Mouse (Mus musculus): ENCODE measurements around the gene Ifna1.
A peak's percentile ranks its signal among the peaks of the same experiment; 100 is the strongest.
"Not testable (repeated sequence)": the region's sequence is repeated elsewhere in the genome, so short reads cannot be mapped to it uniquely, and the experiment has no call there.

Ifna1 gene

GRCm38 (mm10) chr4:88849698-88850097 lies at the start of gene Ifna1:
Gene Ifna1, plus strand, starts transcription at chr4:88850087.
- no peak for DNase-seq (ENCODE audit: low read depth, low spot score)

- DNase-seq (ENCODE audit: low read depth, low spot score), result not testable (repeated sequence)
Measured at GRCm38 (mm10) chr4:88802954-88803353, 46.9 kb upstream of the Ifna1 start, which contains the start of gene Gm13287. Gene Gm13287, plus strand, starts transcription at chr4:88803254.

DNA sequence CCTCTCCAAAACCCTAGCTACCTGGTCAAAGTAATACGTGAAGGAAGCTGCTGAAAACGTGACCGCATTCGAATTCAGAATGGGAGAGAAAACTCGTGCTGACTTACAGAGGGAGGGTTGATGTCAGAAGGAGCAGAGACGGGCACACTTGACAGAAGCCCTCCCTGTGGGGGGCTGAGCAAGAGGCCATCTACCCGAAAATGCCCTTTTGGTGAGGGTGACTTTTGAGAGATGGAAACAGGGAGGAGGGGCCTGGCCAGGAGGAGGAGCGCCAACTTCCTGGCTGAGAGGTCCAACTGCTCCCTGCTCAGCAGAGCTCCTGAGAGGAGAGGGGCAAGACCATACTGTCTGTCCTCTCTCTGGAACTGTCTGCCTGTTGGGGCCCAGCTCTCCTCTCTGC lies 44.7 kb upstream of the Ifna1 start, which contains the start of gene Gm13288:
TSS of gene Gm13288 (plus strand) at position 301 of the 400 bp plus-strand sequence.
- DNase-seq (ENCODE audit: low read depth, low spot score), result not testable (repeated sequence)

DNA sequence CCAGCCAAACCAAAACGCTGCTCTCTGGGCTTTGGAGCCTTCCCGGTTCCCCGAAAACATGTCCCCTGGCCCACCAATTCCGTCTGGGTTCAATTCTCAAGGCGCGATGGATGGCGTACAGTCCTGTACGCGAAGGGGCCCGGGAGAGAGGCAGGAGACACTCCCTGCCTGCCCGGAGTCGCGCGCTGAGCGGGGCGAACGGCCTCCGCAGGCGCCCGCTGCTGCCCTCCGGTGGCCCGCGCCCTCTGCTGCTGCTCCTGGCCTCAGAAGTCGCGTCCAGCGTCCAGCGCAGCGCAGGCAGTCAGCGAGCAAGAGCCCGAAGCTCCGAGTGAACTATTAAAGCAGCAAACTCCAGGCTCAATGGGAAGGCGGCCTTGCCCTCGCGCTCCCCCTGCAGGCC lies 44.1 kb upstream of the Ifna1 start:
- not testable (repeated sequence) for DNase-seq (ENCODE audit: low read depth, low spot score)

DNA sequence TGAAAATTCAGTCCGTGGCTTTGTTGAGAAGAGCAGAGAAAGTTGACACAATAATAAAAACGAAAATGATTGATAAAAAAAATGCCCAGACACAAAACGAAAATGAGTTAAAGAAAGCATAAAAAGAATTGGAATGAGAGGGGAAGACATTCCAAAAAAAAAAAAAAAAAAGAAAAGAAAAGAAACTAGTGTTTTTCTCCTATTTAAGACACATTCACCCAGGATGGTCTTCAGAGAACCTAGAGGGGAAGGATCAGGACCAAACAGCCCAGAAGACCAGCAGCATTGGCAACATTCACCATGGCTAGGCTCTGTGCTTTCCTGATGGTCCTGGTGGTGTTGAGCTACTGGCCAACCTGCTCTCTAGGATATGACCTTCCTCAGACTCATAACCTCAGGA lies 34.0 kb upstream of the Ifna1 start, which contains the start of gene Ifna7:
TSS of gene Ifna7 (plus strand) at position 301 of the 400 bp plus-strand sequence.
- DNase-seq (ENCODE audit: low read depth, low spot score), result no peak

GRCm38 (mm10) chr4:88819659-88820058 lies 30.2 kb upstream of the Ifna1 start, which contains the start of gene Ifna11:
Gene Ifna11, plus strand, starts transcription at chr4:88819959.
- no peak for DNase-seq (ENCODE audit: low read depth, low spot score)

DNA sequence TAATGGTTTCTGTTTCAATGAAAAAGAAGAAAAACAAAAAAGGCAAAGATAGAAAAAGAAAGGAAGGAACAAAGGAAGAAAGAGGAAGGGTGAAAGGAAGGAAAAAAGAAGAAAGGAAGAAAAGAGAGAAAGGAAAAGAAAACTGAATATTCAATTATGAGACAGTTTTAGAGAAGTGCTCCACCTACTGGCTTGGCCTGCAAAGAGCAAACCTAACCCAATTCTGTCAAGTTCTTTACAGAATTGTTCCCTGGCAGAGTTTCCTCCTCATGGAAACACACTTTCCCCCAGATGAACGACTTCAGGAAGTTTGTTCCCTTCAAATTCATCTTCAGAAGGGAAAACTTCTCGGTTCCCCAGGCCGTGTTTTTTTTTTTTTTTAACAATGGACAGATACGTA lies 26.9 kb upstream of the Ifna1 start:
- no peak for DNase-seq (ENCODE audit: low read depth, low spot score)

DNA sequence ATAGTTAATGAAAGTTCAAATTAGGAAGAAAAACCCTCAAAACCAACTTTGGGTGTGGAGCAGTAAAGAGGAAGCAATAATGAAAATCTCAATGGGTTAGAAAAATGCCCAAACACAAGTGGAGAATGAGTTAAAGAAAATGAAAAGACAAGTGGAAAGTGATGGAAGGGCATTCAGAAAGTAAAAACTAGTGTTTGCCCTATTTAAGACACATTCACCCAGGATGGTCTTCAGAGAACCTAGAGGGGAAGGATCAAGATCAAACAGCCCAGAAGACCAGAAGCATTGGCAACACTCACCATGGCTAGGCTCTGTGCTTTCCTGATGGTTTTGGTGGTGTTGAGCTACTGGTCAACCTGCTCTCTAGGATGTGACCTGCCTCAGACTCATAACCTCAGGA lies 22.8 kb upstream of the Ifna1 start, which contains the start of gene Ifna6:
TSS of gene Ifna6 (plus strand) at position 301 of the 400 bp plus-strand sequence.
- not testable (repeated sequence) for DNase-seq (ENCODE audit: low read depth, low spot score)

GRCm38 (mm10) chr4:88830523-88830922 lies 19.4 kb upstream of the Ifna1 start:
- peak; percentile 18 for DNase-seq (ENCODE audit: low read depth, low spot score)

- not testable (repeated sequence) for DNase-seq (ENCODE audit: low read depth, low spot score)
Measured at GRCm38 (mm10) chr4:88835225-88835624, 14.7 kb upstream of the Ifna1 start, which contains the start of gene Ifna5. Gene Ifna5, plus strand, starts transcription at chr4:88835525.

DNA sequence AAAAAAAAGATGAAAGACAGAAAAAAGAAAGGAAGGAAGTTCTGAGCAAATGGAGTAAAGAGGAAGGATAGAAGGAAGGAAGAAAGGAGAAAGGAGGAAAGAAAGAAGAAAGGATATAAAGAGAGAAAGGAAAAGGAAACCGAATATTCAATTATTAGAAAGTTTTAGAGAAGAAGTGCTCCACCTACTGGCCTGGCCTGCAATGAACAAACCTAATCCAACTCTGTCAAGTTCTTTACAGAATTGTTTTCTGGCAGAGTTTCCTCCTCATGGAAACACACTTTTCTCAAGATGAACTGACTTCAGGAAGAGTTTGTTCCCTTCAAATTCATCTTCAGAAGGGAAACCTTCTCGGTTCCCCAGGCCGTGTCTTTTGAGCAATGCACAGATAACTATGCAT lies 11.1 kb upstream of the Ifna1 start:
- peak; percentile 10 for DNase-seq (ENCODE audit: low read depth, low spot score)

GRCm38 (mm10) chr4:88840058-88840457 lies 9.8 kb upstream of the Ifna1 start:
- no peak for DNase-seq (ENCODE audit: low read depth, low spot score)

DNA sequence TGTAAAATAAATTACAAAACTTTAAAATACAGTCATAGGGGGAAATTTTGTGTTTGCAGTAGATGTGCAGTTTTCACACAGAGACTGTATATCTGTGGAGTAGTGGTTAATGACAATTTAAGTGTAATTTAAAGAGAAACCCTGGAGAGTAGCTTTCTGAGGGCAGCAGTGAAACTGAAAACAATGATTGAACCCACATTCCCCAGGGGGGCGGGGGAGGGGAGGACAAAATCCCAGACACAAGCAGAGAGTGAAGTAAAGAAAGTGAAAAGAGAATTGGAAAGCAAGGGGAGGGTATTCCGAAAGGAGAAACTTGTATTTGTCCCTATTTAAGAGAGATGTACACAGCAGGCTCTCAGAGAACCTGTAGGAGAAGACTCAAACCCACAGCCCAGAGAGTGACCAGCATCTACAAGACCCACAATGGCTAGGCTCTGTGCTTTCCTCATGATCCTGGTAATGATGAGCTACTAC lies 8.4 kb upstream of the Ifna1 start, which contains the start of gene Ifna4:
TSS of gene Ifna4 (plus strand) at position 424 of the 474 bp plus-strand sequence.
- no peak for DNase-seq (ENCODE audit: low read depth, low spot score)

- DNase-seq (ENCODE audit: low read depth, low spot score), result no peak
Measured at GRCm38 (mm10) chr4:88845334-88845733, 4.6 kb upstream of the Ifna1 start.

- no peak for DNase-seq (ENCODE audit: low read depth, low spot score)
Measured at GRCm38 (mm10) chr4:88851026-88851763, 1.3 kb downstream of the Ifna1 start.

- DNase-seq (ENCODE audit: low read depth, low spot score), result no peak
Measured at GRCm38 (mm10) chr4:88859214-88859613, 9.3 kb downstream of the Ifna1 start.

GRCm38 (mm10) chr4:88863309-88863708 lies 13.4 kb downstream of the Ifna1 start:
- peak; percentile 72 for DNase-seq (ENCODE audit: low read depth, low spot score)

DNA sequence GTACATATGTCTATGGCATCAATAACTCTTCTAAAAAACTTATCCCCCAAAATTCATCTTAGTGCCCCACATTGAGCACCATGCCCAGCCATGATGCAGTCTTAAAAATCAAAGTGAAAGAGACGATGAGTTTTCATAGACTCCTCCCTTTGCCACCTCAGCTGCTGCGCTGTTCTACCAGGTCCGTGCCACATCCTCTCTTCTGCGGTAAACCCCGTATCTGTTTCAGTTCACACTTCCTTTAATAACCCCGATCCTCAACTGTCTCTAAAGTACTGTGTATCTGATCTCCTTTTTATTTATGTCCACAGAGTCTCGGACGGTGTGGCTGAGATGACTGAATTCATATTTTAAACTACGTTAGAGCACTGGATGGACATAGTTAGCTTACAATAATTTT lies 14.7 kb downstream of the Ifna1 start:
- no peak for DNase-seq (ENCODE audit: low read depth, low spot score)

GRCm38 (mm10) chr4:88865011-88865569 lies 15.2 kb downstream of the Ifna1 start:
- no peak for DNase-seq (ENCODE audit: low read depth, low spot score)

- peak; percentile 79 for DNase-seq (ENCODE audit: low read depth, low spot score)
Measured at GRCm38 (mm10) chr4:88867366-88867925, 17.6 kb downstream of the Ifna1 start.

DNA sequence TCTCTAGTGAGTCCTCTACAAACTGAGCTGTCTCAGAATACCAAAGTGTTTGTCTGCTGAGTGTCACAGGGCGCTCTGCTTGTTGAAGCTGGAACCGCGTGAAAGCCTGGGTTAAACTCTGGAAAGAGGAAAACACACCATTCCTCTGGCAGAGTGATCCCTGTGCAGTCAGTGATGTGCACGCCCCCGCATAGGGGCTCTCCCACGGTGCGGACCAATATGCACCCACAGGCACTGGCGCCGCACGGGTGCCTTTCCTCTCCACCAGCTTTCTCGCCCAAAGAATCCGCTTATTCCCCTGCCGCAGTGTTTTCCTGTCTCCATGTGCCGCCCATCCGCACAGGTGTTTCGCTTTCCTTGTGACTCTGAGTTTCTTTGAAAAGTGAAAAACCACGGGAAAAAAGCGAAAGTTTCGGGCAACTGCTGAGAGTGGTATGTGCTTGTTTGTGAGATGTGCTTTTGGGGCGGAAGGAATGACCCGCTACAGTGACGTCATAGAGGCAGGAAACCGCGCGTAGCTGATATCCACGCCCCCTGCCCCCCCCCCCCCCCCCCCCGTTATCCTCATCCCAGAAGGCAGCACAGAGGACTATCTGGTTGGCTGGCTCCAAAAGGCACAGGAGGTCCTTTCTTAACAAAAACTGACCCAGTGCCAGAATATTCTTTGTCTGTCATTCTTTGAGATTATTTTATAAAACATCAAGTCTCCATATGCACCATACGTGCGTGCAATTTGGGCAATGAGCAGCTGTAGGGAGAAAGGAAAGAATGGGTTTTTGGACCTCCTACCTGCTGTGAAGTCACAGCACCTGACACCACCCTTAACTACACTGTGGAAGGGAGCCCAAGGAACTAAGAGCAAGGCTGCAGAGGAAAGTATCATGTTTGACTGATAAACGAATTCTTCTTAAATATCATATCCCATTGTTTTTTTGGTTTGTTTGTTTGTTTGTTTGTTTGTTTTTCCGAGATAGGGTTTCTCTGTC lies 18.3 kb downstream of the Ifna1 start:
- peak; percentile 32 for DNase-seq (ENCODE audit: low read depth, low spot score)

Measured in ZHBTc4 (cell line).